Mouse (Mus musculus): ENCODE results near the gene Mrpl55. TPM values are rescaled to one million over a fixed set of nuclear protein-coding genes. Genes with fewer than 3 reads are reported as not detected.
"Not testable (repeated sequence)": the region's sequence is repeated elsewhere in the genome, so short reads cannot be mapped to it uniquely, and the experiment has no call there.

The Mrpl55 gene
- total RNA-seq, 2 experiments from 2014 or later: 36.7 to 42.7 TPM

- intact Hi-C loops (cut with DNase I): loop anchor here (10.0 kb wide), 1 partner anchor 211 kb away; the partner anchor contains the start of gene Trim11
Observed at GRCm38 (mm10) chr11:59185490-59185889, 16.8 kb upstream of the Mrpl55 start.

GRCm38 (mm10) chr11:59187706-59188105 is 14.6 kb upstream of the Mrpl55 start:
- intact Hi-C loops (cut with DNase I): loop anchor here (10.0 kb wide), 1 partner anchor 213 kb away; the partner anchor contains the start of gene Trim11

More at GRCm38 (mm10) chr11:59185490-59185889, 16.8 kb upstream of the Mrpl55 start:
- DNase-seq (ENCODE audit: extremely low spot score in 1 of 2, low spot score in 2 of 2): no peak

DNA sequence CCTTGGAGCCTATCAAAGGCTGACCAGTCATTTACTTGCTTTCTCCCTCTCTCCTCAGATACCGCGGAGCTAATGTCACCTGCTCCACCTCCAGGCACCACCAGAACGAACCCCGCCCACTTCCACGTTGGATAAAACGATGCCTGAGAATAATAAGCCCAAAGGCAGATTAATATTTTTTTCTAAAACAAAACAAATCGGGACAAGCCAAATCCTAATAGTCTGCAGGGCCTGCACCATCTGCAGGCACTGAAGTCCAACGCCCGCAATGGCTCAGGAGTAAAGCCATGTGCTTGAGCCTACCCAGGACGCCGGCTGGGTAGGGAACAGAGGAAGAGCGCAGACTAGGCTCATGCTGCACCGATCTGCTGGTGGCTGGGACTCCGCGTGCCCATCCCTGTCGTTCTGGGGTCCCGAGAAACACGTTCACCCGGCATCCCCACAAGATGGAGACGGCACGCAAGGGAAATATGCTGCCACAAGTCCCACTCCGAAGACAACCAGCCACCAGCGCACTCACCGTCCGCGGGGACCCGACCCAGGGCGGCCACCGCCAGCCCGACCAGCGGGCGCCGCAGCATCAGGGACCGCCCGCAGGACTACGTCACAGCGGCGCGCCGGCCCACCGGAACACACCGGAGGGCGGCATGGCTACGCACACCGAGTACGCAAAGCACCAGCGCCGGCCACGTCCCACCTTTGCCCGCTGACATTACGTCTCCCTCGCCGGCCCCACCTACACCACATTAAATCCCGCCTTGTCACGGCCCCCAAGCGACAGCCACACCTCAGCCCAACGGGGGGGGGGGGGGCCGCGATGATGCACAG is 10.8 kb upstream of the Mrpl55 start:
- intact Hi-C loops (cut with DNase I): no loop called here
- DNase-seq (ENCODE audit: extremely low spot score in 1 of 2, low spot score in 2 of 2): peak; percentile 91 to 95

More at GRCm38 (mm10) chr11:59187706-59188105, 14.6 kb upstream of the Mrpl55 start:
- DNase-seq (ENCODE audit: extremely low spot score in 1 of 2, low spot score in 2 of 2): no peak

GRCm38 (mm10) chr11:59192059-59192386 is 10.3 kb upstream of the Mrpl55 start, which contains the start of gene Guk1:
Guk1 (minus strand) TSS chr11:59192212.
- intact Hi-C loops (cut with DNase I): no loop called here

GRCm38 (mm10) chr11:59196230-59196629 is 6.1 kb upstream of the Mrpl55 start:
- no peak for DNase-seq (ENCODE audit: extremely low spot score in 1 of 2, low spot score in 2 of 2)
- intact Hi-C loops (cut with DNase I): no loop called here

More at GRCm38 (mm10) chr11:59192059-59192386, 10.3 kb upstream of the Mrpl55 start, which contains the start of gene Guk1:
- DNase-seq (ENCODE audit: extremely low spot score in 1 of 2, low spot score in 2 of 2): no peak

DNA sequence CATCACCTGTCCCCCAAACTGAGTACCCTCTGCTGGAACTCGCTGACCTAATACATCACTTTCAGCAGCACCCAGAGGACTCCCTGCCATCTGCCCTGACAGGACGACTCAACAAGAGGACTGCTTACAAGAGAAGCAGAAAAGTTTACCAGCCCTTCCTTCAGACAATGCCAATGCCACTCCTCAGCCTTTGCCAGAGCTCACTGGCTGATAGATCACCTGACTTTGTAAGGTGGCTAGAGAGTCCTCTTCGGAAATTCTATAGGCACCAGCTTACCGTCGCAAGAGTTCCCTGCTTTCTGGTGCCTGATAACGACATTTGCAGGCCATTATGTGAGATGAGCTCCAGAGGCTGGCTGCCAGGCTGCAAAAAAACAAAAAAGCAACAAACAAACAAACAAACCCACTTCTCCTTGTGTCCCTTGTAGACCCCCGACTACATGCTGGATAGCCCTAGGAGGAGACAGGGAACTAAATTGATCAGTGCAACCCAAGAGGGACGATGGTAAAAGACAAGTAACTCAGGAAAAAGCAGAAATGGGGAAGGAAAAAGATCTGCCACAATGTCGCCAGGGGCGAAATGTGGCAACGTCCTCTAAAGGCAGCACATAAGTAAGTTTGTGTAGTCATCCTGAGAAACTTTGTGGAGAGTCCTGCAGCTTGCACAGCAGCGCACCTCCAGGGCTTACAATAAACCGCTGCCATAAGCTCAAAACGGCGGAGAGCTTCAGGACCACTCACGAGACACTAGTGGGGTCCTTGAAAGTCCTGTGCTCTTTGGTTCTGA is 877 bp upstream of the Mrpl55 start:
- intact Hi-C loops (cut with DNase I): no loop called here
- no peak for DNase-seq (ENCODE audit: extremely low spot score in 1 of 2, low spot score in 2 of 2)

DNA sequence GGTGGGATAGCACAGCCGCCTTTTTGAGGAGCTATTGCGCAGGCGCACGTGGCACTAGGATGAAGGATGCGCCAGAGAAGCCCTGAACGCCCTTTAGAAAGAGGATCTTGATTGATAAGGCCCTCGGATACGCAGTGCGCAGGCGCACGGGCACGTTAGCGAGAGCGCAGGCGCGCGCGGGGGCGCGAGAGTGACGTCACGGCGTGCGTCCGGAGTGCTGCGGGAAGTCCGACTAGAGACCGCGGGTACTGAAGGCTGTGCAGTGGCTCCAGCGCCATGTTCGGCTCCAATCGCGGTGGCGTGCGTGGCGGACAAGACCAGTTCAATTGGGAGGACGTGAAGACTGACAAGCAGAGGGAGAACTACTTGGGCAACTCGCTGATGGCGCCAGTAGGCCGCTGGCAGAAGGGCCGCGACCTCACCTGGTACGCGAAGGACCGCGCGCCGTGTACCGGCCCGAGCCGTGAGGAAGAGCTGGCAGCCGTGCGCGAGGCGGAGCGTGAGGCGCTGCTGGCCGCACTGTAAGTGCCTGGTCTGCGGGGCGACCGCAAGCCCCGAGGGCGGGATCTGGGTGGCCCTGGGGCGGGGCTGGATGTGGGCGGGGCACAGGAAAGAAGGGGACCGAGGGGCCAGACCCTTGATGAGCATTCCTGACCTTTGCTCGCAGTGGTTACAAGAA is 6.0 kb downstream of the Mrpl55 start, which contains the start of gene 2310033P09Rik:
Gene 2310033P09Rik, plus strand, starts transcription at position 169 of the 679 bp plus-strand sequence.
- intact Hi-C loops (cut with DNase I): no loop called here
- DNase-seq (ENCODE audit: extremely low spot score in 1 of 2, low spot score in 2 of 2): peak; percentile 94 to 95

DNA sequence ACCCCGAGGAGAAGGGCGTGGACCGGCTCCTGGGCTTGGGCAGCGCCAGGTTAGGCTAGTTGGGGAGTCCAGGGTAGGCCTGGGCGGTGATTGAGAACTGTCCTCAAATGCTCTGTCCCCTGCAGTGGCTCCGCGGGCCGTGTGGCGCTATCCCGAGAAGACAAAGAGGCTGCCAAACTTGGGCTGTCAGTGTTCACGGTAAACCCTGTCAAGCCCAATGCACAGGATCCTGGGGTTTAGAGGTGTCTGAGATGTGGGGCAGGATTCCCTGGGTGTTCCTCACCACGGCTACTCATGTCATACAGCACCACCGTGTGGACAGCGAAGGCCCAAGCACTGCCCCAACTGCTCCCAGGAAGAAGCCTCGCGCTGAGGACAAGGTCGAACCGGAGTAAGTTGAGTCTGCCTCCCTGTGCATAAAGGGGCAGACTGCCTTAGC is 6.7 kb downstream of the Mrpl55 start:
- DNase-seq (ENCODE audit: extremely low spot score in 1 of 2, low spot score in 2 of 2): peak in 1 of 2 experiments; percentile 77

DNA sequence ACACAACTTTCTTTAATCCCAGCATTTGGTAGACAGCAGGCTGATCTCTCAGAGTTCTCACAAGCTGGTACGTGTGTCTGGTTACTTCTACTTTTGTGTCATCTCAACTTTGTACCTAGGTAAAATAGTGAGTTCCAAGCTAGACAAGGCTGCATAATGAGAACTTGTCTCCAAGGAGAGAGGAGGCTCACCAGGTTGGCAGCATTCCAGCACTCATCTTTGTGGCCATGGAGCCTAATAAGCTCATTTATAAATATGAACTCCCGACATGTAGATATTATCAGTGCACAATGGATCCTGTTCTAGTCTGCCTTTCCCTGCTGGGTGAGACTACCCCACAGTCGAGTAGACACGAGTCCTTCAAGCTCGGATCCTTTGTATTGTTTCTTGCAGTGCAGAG is 7.3 kb downstream of the Mrpl55 start:
- intact Hi-C loops (cut with DNase I): no loop called here

More for the DNA sequence above, 6.7 kb downstream of the Mrpl55 start:
- intact Hi-C loops (cut with DNase I): no loop called here

GRCm38 (mm10) chr11:59210020-59210419 is 7.7 kb downstream of the Mrpl55 start:
- DNase-seq (ENCODE audit: extremely low spot score in 1 of 2, low spot score in 2 of 2): no peak
- intact Hi-C loops (cut with DNase I): no loop called here

More for the DNA sequence above, 7.3 kb downstream of the Mrpl55 start:
- DNase-seq (ENCODE audit: extremely low spot score in 1 of 2, low spot score in 2 of 2): no peak

GRCm38 (mm10) chr11:59211561-59211960 is 9.3 kb downstream of the Mrpl55 start:
- intact Hi-C loops (cut with DNase I); DNase-seq (ENCODE audit: extremely low spot score in 1 of 2, low spot score in 2 of 2): not testable (repeated sequence)

- DNase-seq (ENCODE audit: extremely low spot score in 1 of 2, low spot score in 2 of 2); intact Hi-C loops (cut with DNase I): not testable (repeated sequence)
Observed at GRCm38 (mm10) chr11:59212320-59212719, 10.0 kb downstream of the Mrpl55 start.

DNA sequence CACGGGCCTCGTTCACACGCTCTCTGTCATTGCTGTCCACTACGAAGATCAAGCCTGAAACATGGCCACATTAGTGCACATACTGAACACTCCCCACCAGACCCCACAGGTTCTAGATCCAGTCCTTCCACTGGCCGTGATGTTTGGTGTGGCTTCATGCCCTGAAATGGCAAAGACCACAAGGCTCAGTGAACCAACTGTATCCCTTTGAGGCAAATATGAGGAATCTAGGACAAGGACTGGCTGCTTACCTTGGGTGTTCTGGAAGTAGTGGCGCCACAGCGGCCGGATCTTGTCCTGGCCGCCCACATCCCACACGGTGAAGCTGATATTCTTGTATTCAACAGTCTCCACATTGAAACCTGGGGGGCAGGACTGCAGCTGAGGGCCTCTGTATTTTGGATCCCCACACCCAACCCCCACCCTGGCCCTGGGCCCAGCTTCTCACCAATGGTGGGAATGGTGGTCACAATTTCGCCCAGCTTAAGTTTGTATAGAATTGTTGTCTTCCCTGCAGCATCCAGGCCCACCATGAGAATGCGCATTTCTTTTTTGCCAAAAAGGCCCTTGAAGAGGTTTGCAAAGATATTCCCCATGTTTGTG is 10.7 kb downstream of the Mrpl55 start:
- peak in 1 of 2 experiments; percentile 38 for DNase-seq (ENCODE audit: extremely low spot score in 1 of 2, low spot score in 2 of 2)
- intact Hi-C loops (cut with DNase I): no loop called here

DNA sequence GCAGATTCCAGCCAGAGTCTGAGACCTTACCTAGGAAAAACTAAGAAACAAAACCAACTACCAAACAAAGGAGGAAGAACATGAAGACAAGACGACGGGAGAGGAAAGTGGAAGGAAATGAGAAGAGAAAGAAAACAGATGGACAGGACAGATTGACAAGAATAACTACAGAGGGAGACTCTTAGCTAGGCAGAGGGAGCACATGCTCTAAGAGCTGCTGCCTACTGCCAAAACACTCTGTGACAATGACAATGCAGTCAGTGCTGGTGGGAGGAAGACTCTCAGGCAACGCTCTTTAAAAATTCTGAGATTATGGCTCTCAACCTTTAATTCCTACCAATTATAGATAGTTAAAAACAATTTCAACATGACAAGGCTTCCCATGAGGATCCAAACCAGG is 14.7 kb downstream of the Mrpl55 start:
- DNase-seq (ENCODE audit: extremely low spot score in 1 of 2, low spot score in 2 of 2): no peak
- intact Hi-C loops (cut with DNase I): no loop called here

DNA sequence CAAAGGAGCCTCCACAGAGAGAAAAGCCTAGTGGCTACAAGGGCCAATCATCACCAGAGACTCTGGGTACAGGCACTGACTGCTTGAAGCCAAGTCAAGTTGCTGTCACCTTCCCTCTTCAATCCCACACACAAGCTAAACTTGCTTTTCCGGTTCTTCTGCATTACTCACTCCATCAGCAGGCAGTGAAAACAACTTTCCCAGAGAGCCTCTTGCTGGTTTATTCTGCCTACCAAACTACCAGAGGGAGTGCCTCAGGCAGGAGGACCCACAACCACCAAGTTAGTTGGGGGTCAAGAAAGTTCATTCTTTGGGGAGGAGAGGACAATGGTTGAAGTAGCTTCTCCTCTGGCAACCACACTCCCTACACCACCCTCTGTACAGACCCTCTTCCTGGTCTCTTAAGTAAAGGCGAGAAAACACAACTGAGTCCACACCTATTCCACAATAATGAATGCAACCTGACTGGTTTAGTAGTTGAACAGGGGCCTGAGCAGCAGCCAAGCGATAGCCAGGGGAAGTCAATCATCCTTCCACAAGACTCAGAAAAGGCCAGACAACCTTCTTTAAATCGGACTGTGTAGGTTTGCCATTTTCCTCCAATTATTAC is 16.2 kb downstream of the Mrpl55 start:
- intact Hi-C loops (cut with DNase I): no loop called here

DNA sequence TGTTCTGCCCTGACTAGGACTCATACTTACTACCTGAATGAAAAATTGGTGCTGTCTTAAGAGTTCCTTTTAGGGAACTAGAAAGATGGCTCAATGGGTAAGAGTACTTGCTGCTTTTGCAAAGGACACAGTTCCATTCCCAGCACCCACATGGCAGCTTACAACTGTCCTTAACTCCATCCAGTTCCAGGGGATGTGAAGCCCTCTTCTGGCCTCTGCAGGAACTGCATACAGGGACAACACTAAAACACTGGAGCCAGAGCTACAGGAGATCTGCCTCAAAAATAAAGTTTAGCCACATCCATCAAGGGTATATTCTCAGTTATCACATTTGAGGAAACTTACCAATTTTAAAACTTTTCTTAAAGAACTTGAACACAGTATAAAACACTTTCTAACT is 16.8 kb downstream of the Mrpl55 start:
- intact Hi-C loops (cut with DNase I): no loop called here

More for the DNA sequence above, 16.2 kb downstream of the Mrpl55 start:
- DNase-seq (ENCODE audit: extremely low spot score in 1 of 2, low spot score in 2 of 2): no peak

DNA sequence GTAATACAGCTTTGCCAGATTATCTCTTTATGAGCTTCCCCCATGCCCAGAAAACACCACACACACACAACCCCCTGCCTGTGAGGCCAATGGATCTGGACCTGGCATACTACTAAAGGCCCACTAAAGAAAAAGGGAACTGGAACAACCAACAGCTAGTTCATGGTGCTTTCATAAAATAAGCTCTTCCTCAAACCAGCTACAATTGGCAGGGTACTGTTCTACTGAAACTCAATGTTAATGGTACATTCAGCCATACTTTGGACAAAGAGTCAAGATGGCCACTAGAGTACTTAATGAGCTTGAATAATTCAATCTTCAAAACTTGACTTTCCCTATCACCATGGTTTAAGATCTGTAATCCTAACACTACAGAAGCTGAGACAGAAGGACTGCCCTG is 19.3 kb downstream of the Mrpl55 start:
- intact Hi-C loops (cut with DNase I): loop anchor here (10.0 kb wide), 1 partner anchor 263 kb away; no protein-coding TSS in a partner anchor
- no peak for DNase-seq (ENCODE audit: extremely low spot score in 1 of 2, low spot score in 2 of 2)

More for the DNA sequence above, 16.8 kb downstream of the Mrpl55 start:
- no peak for DNase-seq (ENCODE audit: extremely low spot score in 1 of 2, low spot score in 2 of 2)

DNA sequence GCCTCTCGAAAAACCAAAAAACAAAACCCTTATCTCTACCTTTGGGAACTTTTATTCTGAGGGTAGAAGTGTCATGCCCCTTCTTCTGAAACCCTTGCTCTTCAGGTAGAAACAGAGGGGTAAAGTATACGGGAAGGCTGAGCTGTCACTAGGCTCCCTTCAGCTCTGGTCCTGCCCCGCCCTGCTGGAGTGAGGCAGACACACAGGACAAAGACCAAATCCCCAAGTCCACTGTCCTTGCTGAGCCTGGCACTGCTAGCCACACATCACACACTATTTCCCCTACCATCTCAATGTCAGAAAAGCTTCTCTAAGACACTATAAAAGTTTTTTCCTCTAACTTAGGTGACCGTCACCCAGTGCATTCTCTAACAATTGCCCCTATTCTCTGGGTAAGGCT is 20.0 kb downstream of the Mrpl55 start:
- intact Hi-C loops (cut with DNase I): loop anchor here (10.0 kb wide), 1 partner anchor 262 kb away; no protein-coding TSS in a partner anchor
- no peak for DNase-seq (ENCODE audit: extremely low spot score in 1 of 2, low spot score in 2 of 2)

Measured in left cerebral cortex, postnatal 10 days (tissue).